Mouse (Mus musculus) heart, embryonic 14.5 days (tissue): ENCODE measurements around the gene Ugt1a10. TPM values are rescaled to one million over a fixed set of nuclear protein-coding genes. Genes with fewer than 3 reads are reported as not detected.

Experiments
- ATAC-seq: fragments of 200-750 bp; cut with Nextera tagmentation; 2 replicates; pipeline ENCODE4 v1.8.0; 2017; ENCODE audit warnings: low read depth, moderate TSS enrichment; ENCODE audit not compliant: insufficient number of reproducible peaks, insufficient read depth, low FRiP score
- H3K27ac ChIP-seq, 2 experiments: fragments of 200-500 bp in 1 of 2; fragments of 300-500 bp in 1 of 2; sonication (generic) in 1 of 2; replicated peaks in 1 of 2; 2 replicates each; pipeline ENCODE4 v1.5.1; 2012 to 2014; ENCODE audit warnings: low read depth in 2 of 2, low read length in 2 of 2, control low read depth in 1 of 2, mild to moderate bottlenecking in 1 of 2, mixed read lengths in 1 of 2; ENCODE audit not compliant: control insufficient read depth in 1 of 2, insufficient read depth in 1 of 2
- H3K27me3 ChIP-seq: fragments of 300-500 bp; sonication (generic); 2 replicates; pipeline ENCODE4 v1.6.1; 2014; ENCODE audit warnings: mild to moderate bottlenecking, low read length, control low read depth; ENCODE audit not compliant: control insufficient read depth, insufficient read depth
- H3K36me3 ChIP-seq: fragments of 300-500 bp; sonication (generic); 2 replicates; pipeline ENCODE4 v1.6.1; 2014; ENCODE audit warnings: mild to moderate bottlenecking, control low read depth, low read length, mixed read lengths; ENCODE audit not compliant: control insufficient read depth, insufficient read depth
- H3K4me1 ChIP-seq, 2 experiments: fragments of 200-500 bp in 1 of 2; fragments of 300-500 bp in 1 of 2; sonication (generic) in 1 of 2; 2 replicates each; pipeline ENCODE4 v1.6.1; 2012 to 2014; ENCODE audit warnings: low read length in 2 of 2, control low read depth in 1 of 2, mixed read lengths in 1 of 2; ENCODE audit not compliant: control insufficient read depth in 2 of 2, insufficient read depth in 2 of 2
- H3K4me2 ChIP-seq: fragments of 300-500 bp; sonication (generic); 2 replicates; pipeline ENCODE4 v1.6.1; 2014; ENCODE audit warnings: mild to moderate bottlenecking, low read length
- H3K4me3 ChIP-seq, 2 experiments: fragments of 200-500 bp in 1 of 2; fragments of 300-500 bp in 1 of 2; sonication (generic) in 1 of 2; 2 replicates each; pipeline ENCODE4 v1.5.1; 2012 to 2014; ENCODE audit warnings: low read length in 2 of 2, mild to moderate bottlenecking in 2 of 2, control low read depth in 1 of 2, low read depth in 1 of 2, moderate library complexity in 1 of 2; ENCODE audit not compliant: control insufficient read depth in 1 of 2, insufficient read depth in 1 of 2
- H3K9ac ChIP-seq: fragments of 300-500 bp; sonication (generic); 2 replicates; pipeline ENCODE4 v1.6.1; 2014; ENCODE audit warnings: mild to moderate bottlenecking, low read length
- H3K9me3 ChIP-seq: fragments of 300-500 bp; sonication (generic); 2 replicates; pipeline ENCODE4 v1.6.1; 2016; ENCODE audit warnings: low read length, control low read depth; ENCODE audit not compliant: control insufficient read depth
- WGBS: fragments of 180-500 bp; shearing (Covaris S2); extraction: QIAGEN DNeasy Blood & Tissue Kit; methylation state at CpG from one replicate; pipeline ENCODE4 v1.1.7; 2014; 5-methylcytosine and 5-hydroxymethylcytosine counted together
- polyA plus RNA-seq: library from polyadenylated mRNA; unstranded; fragments of >200 nt; fragmentation: Nextera tagmentation; extraction: Ambion mirVana; gene quantifications from 2 replicates; pipeline ENCODE4 v1.2.1, GENCODE M21; 2014

The Ugt1a10 gene
- polyA plus RNA-seq, 1 experiment from 2014 or later, result not detected

GRCm38 (mm10) chr1:88233421-88234247 is 178.4 kb downstream of the Ugt1a10 start:
- ATAC-seq, result no peak
- no peaks in the 10 kb centered on the region for H3K36me3 ChIP-seq
- no peak overlapping the region for H3K9ac ChIP-seq
- H3K4me2 ChIP-seq, result no peak overlapping the region
- WGBS, result 62% methylated on average over 14 of the region's 14 CpGs
- no peak overlapping the region for H3K27ac ChIP-seq
- no peaks in the 10 kb centered on the region for H3K27me3 ChIP-seq
- H3K9me3 ChIP-seq, result peaks cover 98% of the 10 kb centered on the region
- no peaks in the 10 kb centered on the region for H3K4me1 ChIP-seq
- no peak overlapping the region for H3K4me3 ChIP-seq

DNA sequence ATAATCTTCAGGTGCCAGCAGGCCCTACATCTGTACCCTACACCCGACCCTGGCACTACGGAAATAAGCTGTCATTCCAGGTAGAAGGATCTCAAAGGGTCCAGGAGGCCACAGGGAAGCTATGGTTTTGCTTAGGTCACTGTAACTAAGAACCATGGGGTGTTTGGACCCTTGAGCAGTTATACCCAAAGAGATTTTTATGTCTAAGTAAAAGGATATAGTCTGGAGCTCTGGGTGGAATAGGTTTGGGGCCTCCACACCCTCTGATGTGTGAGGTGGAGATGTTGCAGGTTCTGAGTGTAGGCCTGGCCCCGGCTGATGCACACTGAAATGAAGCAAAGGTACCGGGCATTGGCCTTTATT is 179.0 kb downstream of the Ugt1a10 start:
- H3K9ac ChIP-seq, result no peak overlapping the region
- no peak for ATAC-seq
- H3K4me3 ChIP-seq, result no peak overlapping the region
- no peaks in the 10 kb centered on the region for H3K36me3 ChIP-seq
- no peaks in the 10 kb centered on the region for H3K27me3 ChIP-seq
- H3K27ac ChIP-seq, result no peak overlapping the region
- H3K4me1 ChIP-seq, result no peaks in the 10 kb centered on the region
- 54% methylated on average over 4 of the region's 4 CpGs for WGBS
- H3K9me3 ChIP-seq, result peaks cover 98% of the 10 kb centered on the region
- H3K4me2 ChIP-seq, result no peak overlapping the region

DNA sequence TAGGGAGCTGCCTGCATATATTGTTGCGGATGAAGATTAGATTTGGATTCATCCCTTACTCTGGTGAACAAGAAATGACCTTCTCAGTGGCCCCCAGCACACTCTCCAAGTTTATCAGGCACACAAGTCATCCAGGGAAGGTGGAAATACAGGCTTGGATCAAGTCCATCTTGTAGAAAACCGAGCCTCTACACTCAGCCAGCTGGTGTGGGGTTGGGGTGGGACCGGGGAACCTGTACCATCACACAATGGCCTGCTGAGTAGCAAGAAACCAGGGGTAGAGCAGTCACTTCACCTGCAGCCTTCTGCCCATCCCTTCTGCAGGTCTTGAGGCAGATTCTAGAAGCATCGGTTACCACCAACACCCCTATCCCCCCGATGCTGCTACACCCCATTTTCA is 179.5 kb downstream of the Ugt1a10 start:
- no peak overlapping the region for H3K4me2 ChIP-seq
- no peak overlapping the region for H3K27ac ChIP-seq
- H3K36me3 ChIP-seq, result no peaks in the 10 kb centered on the region
- no peaks in the 10 kb centered on the region for H3K27me3 ChIP-seq
- no peak overlapping the region for H3K9ac ChIP-seq
- H3K9me3 ChIP-seq, result peaks cover 98% of the 10 kb centered on the region
- no peak overlapping the region for H3K4me3 ChIP-seq
- no peak for ATAC-seq
- no peaks in the 10 kb centered on the region for H3K4me1 ChIP-seq
- WGBS, result 38% methylated on average over 5 of the region's 5 CpGs

GRCm38 (mm10) chr1:88235046-88235893 is 180.1 kb downstream of the Ugt1a10 start:
- Histone ChIP-seq H3K4me2 (no peak overlapping the region), H3K4me3 (no peak overlapping the region), H3K4me1 (no peaks in the 10 kb centered on the region), H3K9me3 (peaks cover 98% of the 10 kb centered on the region), H3K27ac (no peak overlapping the region), H3K36me3 (no peaks in the 10 kb centered on the region), H3K27me3 (no peaks in the 10 kb centered on the region), H3K9ac (no peak overlapping the region)
- 0 out of 2 replicates have a peak, but pooled peaks have one; percentile 3 for ATAC-seq
- 54% methylated on average over 11 of the region's 11 CpGs for WGBS

GRCm38 (mm10) chr1:88235894-88236415 is 180.8 kb downstream of the Ugt1a10 start:
- H3K9me3 ChIP-seq, result peaks cover 98% of the 10 kb centered on the region
- H3K4me2 ChIP-seq, result no peak overlapping the region

GRCm38 (mm10) chr1:88237311-88237710 is 182.1 kb downstream of the Ugt1a10 start:
- no peak overlapping the region for H3K9ac ChIP-seq
- H3K27me3 ChIP-seq, result no peaks in the 10 kb centered on the region
- H3K4me3 ChIP-seq, result no peak overlapping the region
- no peaks in the 10 kb centered on the region for H3K4me1 ChIP-seq
- no peak overlapping the region for H3K4me2 ChIP-seq
- ATAC-seq, result no peak
- no peak overlapping the region for H3K27ac ChIP-seq
- WGBS, result 68% methylated on average over 5 of the region's 5 CpGs
- no peaks in the 10 kb centered on the region for H3K36me3 ChIP-seq
- H3K9me3 ChIP-seq, result peaks cover 98% of the 10 kb centered on the region

More at GRCm38 (mm10) chr1:88235894-88236415, 180.8 kb downstream of the Ugt1a10 start:
- ATAC-seq, result no peak
- H3K27ac ChIP-seq, result no peak overlapping the region
- H3K36me3 ChIP-seq, result no peaks in the 10 kb centered on the region
- H3K4me1 ChIP-seq, result no peaks in the 10 kb centered on the region
- H3K9ac ChIP-seq, result no peak overlapping the region
- no peaks in the 10 kb centered on the region for H3K27me3 ChIP-seq
- H3K4me3 ChIP-seq, result no peak overlapping the region
- 51% methylated on average over 4 of the region's 4 CpGs for WGBS

- H3K4me2 ChIP-seq, result no peak overlapping the region
- H3K4me3 ChIP-seq, result no peak overlapping the region
- WGBS, result 64% methylated on average over 6 of the region's 6 CpGs
- no peak overlapping the region for H3K27ac ChIP-seq
- H3K9ac ChIP-seq, result no peak overlapping the region
- no peak for ATAC-seq
- H3K9me3 ChIP-seq, result peaks cover 96% of the 10 kb centered on the region
- no peaks in the 10 kb centered on the region for H3K36me3 ChIP-seq
- H3K4me1 ChIP-seq, result no peaks in the 10 kb centered on the region
- no peaks in the 10 kb centered on the region for H3K27me3 ChIP-seq
Observed at GRCm38 (mm10) chr1:88238771-88239170, 183.6 kb downstream of the Ugt1a10 start.
